Mouse (Mus musculus): Measurements from ENCODE around the gene Gm49352. TPM values are rescaled to one million over a fixed set of nuclear protein-coding genes. Genes with fewer than 3 reads are reported as not detected.

Gene Gm49352
- not detected for polyA plus RNA-seq (2014; fragmentation: Illumina TruSeq; extraction: RNeasy Lipid Tissue Mini Kit (QIAGEN cat#74804); ENCODE audit: low read depth, low replicate concordance)

DNA sequence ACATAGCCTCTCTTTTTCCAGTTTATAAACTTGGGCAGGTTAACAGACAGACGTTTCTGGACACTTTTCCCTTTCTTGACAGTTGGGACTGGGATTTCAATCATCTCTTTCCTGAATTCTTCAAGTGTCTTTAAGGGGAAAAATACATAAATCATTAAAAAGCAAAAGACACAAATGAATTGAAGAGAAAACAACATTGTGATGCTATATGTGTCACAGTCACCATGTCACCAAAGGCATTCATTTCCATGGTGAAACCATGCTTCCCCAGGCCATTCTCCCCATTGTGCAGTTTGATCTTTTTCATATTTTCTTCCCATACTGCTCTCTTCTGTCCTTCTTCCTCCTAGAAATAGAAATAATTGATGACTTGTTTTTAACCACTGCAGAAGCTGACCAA, at the start of gene Gm49352:
Gene Gm49352, minus strand, starts transcription at position 101 of the 400 bp plus-strand sequence.

DNA sequence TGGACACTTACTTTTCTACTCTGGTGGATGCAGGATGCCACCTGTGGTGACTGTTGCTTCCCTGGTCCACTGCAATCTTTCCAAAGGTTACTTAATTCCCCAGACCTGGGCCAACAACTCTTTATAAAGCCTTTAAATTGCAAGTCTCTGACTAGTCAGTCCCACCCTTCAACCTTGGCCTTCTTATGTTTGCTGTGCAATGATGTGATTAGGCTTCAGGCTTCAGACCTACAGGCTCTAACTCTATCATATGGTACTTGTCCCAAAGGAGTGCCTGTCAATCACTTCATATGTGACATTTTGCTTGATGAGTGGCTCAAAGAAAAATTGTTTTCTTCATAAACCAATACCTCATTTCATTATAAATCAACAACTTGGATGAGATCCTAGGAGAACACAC, 2.1 kb upstream of the Gm49352 start, which contains the start of gene Cts3:
Gene Cts3, minus strand, starts transcription at position 101 of the 400 bp plus-strand sequence.

DNA sequence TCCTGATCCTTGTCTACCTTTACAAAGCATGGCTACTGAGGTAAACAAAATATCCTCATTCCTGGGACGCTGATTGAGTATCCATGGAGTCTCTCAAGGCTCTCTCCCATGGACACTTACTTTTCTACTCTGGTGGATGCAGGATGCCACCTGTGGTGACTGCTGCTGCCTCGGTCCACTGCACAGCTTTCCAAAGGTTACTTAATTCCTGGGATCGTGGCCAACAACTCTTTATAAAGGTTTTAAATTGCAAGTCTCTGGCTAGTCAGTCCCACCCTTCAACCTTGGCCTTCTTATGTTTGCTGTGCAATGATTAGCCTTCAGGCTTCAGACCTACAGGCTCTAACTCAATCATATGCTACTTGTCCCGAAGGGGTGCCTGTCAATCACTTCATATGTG, 26.3 kb downstream of the Gm49352 start, which contains the start of gene Ctsm:
Gene Ctsm, minus strand, starts transcription at position 209 of the 400 bp plus-strand sequence.

Other genes with a start within 250 kb of the Gm49352 start
- gene Cts7, start 210.0 kb downstream of the Gm49352 start, polyA plus RNA-seq (2014; fragmentation: Illumina TruSeq; extraction: RNeasy Lipid Tissue Mini Kit (QIAGEN cat#74804); ENCODE audit: low read depth, low replicate concordance) = not detected
- not detected for gene Ctsm, start 26.3 kb downstream of the Gm49352 start, polyA plus RNA-seq (2014; fragmentation: Illumina TruSeq; extraction: RNeasy Lipid Tissue Mini Kit (QIAGEN cat#74804); ENCODE audit: low read depth, low replicate concordance)
- not detected for gene Cts3, start 2.0 kb upstream of the Gm49352 start, polyA plus RNA-seq (2014; fragmentation: Illumina TruSeq; extraction: RNeasy Lipid Tissue Mini Kit (QIAGEN cat#74804); ENCODE audit: low read depth, low replicate concordance)

Data from adipose tissue, adult 10 weeks (tissue).